Mouse (Mus musculus): Measurements from ENCODE around the gene Cdc26. TPM values are rescaled to one million over a fixed set of nuclear protein-coding genes. Genes with fewer than 3 reads are reported as not detected.
A peak's percentile ranks its signal among the peaks of the same experiment; 100 is the strongest.

The Cdc26 gene
- total RNA-seq, 2 experiments from 2014 or later = 46.8 to 50.0 TPM

GRCm38 (mm10) chr4:62348329-62348705 lies 60.1 kb downstream of the Cdc26 start:
- Histone ChIP-seq H3K27ac (peak overlapping the region; percentile 51), H3K4me3 (peak overlapping the region; percentile 17; the same call in 1 of the 2 replicates)
- intact Hi-C loops (cut with DNase I) = loop anchor here (5.0 kb wide), 1 partner anchor 59 kb away; the partner anchor contains the start of genes Cdc26 and Prpf4
- peak; percentile 51 for DNase-seq
- TF ChIP-seq CTCF (IDR thresholded peaks at IDR 0.05) = no peak

- intact Hi-C loops (cut with DNase I) = loop anchor here (5.0 kb wide), 1 partner anchor 60 kb away; the partner anchor contains the start of genes Cdc26 and Prpf4
Measured at GRCm38 (mm10) chr4:62347605-62348328, 60.7 kb downstream of the Cdc26 start.

DNA sequence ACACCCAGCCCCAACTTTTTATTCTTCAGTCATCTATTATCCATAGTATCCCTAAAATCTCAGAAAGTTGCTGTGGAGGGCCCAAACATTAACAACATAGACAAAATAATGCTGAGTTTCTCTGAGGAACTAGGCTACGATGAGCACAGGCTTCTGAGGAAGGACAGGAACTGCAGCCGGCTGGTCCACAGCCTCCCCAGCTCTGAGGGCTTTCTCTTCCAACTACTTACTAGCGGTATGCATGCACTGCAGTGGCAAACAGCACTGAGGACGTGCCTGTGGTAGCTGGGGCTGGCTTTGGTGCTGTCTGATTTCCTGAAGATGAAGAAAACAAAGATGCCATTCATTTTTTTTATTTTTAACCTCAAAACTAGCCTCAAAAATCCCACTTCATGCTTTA lies 62.6 kb downstream of the Cdc26 start:
- intact Hi-C loops (cut with DNase I) = loop anchor here (5.0 kb wide), 1 partner anchor 61 kb away; the partner anchor contains the start of genes Cdc26 and Prpf4
- Histone ChIP-seq H3K4me3 (no peak overlapping the region), H3K27ac (no peak overlapping the region)
- no peak for DNase-seq
- TF ChIP-seq CTCF (IDR thresholded peaks at IDR 0.05) = no peak

More at GRCm38 (mm10) chr4:62347605-62348328, 60.7 kb downstream of the Cdc26 start:
- no peak for DNase-seq
- Histone ChIP-seq H3K27ac (peak overlapping the region; percentile 51), H3K4me3 (peak overlapping the region; percentile 17; the same call in 1 of the 2 replicates)
- TF ChIP-seq CTCF (IDR thresholded peaks at IDR 0.05) = no peak

- peak; percentile 65 for TF ChIP-seq CTCF (IDR thresholded peaks at IDR 0.05)
- intact Hi-C loops (cut with DNase I) = loop anchor here (5.0 kb wide), 1 partner anchor 163 kb away; no protein-coding TSS in a partner anchor
- no peak overlapping the region for H3K4me3 ChIP-seq
- no peak for DNase-seq
- H3K27ac ChIP-seq = no peak overlapping the region
Measured at GRCm38 (mm10) chr4:62344000-62344399, 64.4 kb downstream of the Cdc26 start.

DNA sequence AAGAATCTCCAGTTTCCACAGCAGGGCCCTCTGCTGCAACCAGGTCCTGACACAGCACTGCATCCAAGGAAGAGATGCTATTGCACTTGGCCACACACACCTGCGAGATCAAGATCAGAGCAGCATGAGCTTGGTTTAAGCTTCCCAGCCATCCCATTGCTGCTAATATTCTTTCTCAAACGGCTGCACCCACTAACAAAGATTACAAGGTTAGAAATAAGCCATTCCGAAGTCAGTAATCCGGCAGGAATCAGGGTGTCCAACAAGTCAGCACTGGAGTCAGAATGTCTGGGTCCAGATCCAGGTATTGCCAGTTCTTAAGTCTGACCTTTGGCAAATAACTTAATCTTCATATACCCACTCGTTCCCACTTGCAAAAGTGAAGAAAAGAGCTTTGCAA lies 69.9 kb downstream of the Cdc26 start:
- Histone ChIP-seq H3K4me3 (no peak overlapping the region), H3K27ac (no peak overlapping the region)
- no peak for TF ChIP-seq CTCF (IDR thresholded peaks at IDR 0.05)
- DNase-seq = no peak
- intact Hi-C loops (cut with DNase I) = no loop called here

Other genes with a start within 250 kb of the Cdc26 start
- 1 to 10 TPM; 1.2 to 1.3 TPM for gene Zfp37, start 177.6 kb downstream of the Cdc26 start, total RNA-seq (2021)
- gene Slc31a2, start 146.1 kb downstream of the Cdc26 start, total RNA-seq (2021) = 1 to 10 TPM; 5.8 to 8.9 TPM
- gene Fkbp15, start 48.1 kb downstream of the Cdc26 start, total RNA-seq (2021) = 10 to 100 TPM; 12.6 TPM
- gene Slc31a1, start 47.9 kb downstream of the Cdc26 start, total RNA-seq (2021) = 10 to 100 TPM in 1 of 2 experiments, 1 to 10 TPM in 1; 9.7 to 12.0 TPM
- 10 to 100 TPM; 15.8 to 17.5 TPM for gene Prpf4, start 155 bp upstream of the Cdc26 start, total RNA-seq (2021)
- gene Rnf183, start 26.6 kb upstream of the Cdc26 start, total RNA-seq (2021) = not detected
- under 1 TPM; 0.26 to 0.28 TPM for gene Wdr31, start 62.3 kb upstream of the Cdc26 start, total RNA-seq (2021)
- not detected for gene Bspry, start 71.4 kb upstream of the Cdc26 start, total RNA-seq (2021)
- gene Hdhd3, start 94.8 kb upstream of the Cdc26 start, total RNA-seq (2021) = 1 to 10 TPM; 1.3 to 1.6 TPM
- 10 to 100 TPM; 21.7 to 32.8 TPM for gene Alad, start 111.3 kb upstream of the Cdc26 start, total RNA-seq (2021)
- 10 to 100 TPM; 15.5 to 18.5 TPM for gene Pole3, start 116.4 kb upstream of the Cdc26 start, total RNA-seq (2021)
- under 1 TPM in 1 of 2 experiments, not detected in 1; 0.17 TPM for gene 4933430I17Rik, start 116.7 kb upstream of the Cdc26 start, total RNA-seq (2021)
- 10 to 100 TPM in 1 of 2 experiments, 1 to 10 TPM in 1; 8.6 to 10.3 TPM for gene Rgs3, start 151.2 kb upstream of the Cdc26 start, total RNA-seq (2021)